Mouse (Mus musculus) lung, embryonic 16.5 days (tissue): ENCODE results near the gene Atrnl1. TPM values are rescaled to one million over a fixed set of nuclear protein-coding genes. Genes with fewer than 3 reads are reported as not detected.

Experiments
- ATAC-seq: fragments of 200-750 bp; cut with Nextera tagmentation; 2 replicates; pipeline ENCODE4 v1.8.0; 2017; ENCODE audit warnings: low read depth, mild to moderate bottlenecking, moderate library complexity
- H3K27ac ChIP-seq: fragments of 300-500 bp; sonication (generic); 2 replicates; pipeline ENCODE4 v1.5.1; 2014; ENCODE audit warnings: mild to moderate bottlenecking, control low read depth, low read length
- H3K27me3 ChIP-seq: fragments of 300-500 bp; sonication (generic); 2 replicates; pipeline ENCODE4 v1.6.1; 2014; ENCODE audit warnings: low read depth, low read length, mixed read lengths; ENCODE audit not compliant: control insufficient read depth, insufficient read depth
- H3K36me3 ChIP-seq: fragments of 300-500 bp; sonication (generic); 2 replicates; pipeline ENCODE4 v1.6.1; 2014; ENCODE audit warnings: low read length; ENCODE audit not compliant: control insufficient read depth, insufficient read depth
- H3K4me1 ChIP-seq: fragments of 300-500 bp; sonication (generic); replicated peaks from 2 replicates; pipeline ENCODE4 v1.6.1; 2014; ENCODE audit warnings: low read length, mixed read lengths; ENCODE audit not compliant: control insufficient read depth, insufficient read depth
- H3K4me2 ChIP-seq: fragments of 300-500 bp; sonication (generic); 2 replicates; pipeline ENCODE4 v1.6.1; 2014; ENCODE audit warnings: low read depth, low read length, control low read depth
- H3K4me3 ChIP-seq: fragments of 300-500 bp; sonication (generic); 2 replicates; pipeline ENCODE4 v1.5.1; 2014; ENCODE audit warnings: mild to moderate bottlenecking, low read length, control low read depth
- H3K9ac ChIP-seq: fragments of 300-500 bp; sonication (generic); 2 replicates; pipeline ENCODE4 v1.6.1; 2014; ENCODE audit warnings: low read length, control low read depth
- H3K9me3 ChIP-seq: fragments of 300-500 bp; sonication (generic); 2 replicates; pipeline ENCODE4 v1.6.1; 2016; ENCODE audit warnings: low read length; ENCODE audit not compliant: control insufficient read depth
- WGBS: fragments of 180-500 bp; shearing (Covaris S2); extraction: QIAGEN DNeasy Blood & Tissue Kit; methylation state at CpG from one replicate; pipeline ENCODE4 v1.1.7; 2014; 5-methylcytosine and 5-hydroxymethylcytosine counted together
- polyA plus RNA-seq: library from polyadenylated mRNA; unstranded; fragments of >200 nt; fragmentation: Nextera tagmentation; extraction: Ambion mirVana; gene quantifications from 2 replicates; pipeline ENCODE4 v1.2.1, GENCODE M21; 2015

The Atrnl1 gene
- polyA plus RNA-seq, 1 experiment from 2014 or later = 5.0 TPM

DNA sequence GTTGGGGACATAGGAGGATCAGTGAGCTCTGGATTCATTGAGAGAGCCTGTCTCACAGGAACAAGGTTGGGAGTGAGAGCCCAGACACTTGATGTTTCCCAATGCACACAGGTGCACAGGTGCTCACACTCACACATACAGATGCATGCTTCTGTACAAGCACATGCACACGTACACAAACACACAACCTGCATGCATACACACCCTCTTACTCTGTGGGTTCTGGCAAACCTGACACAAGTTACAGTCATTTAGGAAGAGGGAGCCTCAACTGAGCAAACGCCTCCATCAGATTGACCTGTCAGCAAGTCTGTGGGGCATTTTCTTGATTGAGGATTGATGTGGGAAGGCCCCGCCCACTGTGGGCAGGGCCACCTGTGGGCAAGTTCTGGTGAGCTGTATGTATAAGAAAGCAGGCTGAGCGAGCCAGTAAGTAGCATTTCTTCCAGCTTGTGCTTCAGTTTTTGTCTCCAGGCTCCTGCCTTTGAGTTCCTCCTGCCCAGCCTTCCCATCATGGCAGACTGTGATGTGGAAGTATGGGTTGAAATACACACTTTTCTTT lies 25.5 kb upstream of the Atrnl1 start:
- Histone ChIP-seq H3K9ac (no peak overlapping the region), H3K4me1 (peaks cover 3% of the 10 kb centered on the region; the same call in 1 of the 2 replicates), H3K4me3 (no peak overlapping the region), H3K36me3 (no peaks in the 10 kb centered on the region), H3K27me3 (no peaks in the 10 kb centered on the region), H3K4me2 (no peak overlapping the region), H3K9me3 (no peaks in the 10 kb centered on the region), H3K27ac (no peak overlapping the region)
- ATAC-seq = no peak
- whole genome bisulfite sequencing = 48% methylated on average over 4 of the region's 4 CpGs

- Histone ChIP-seq H3K9ac (no peak overlapping the region), H3K4me3 (no peak overlapping the region), H3K4me1 (peaks cover 3% of the 10 kb centered on the region; the same call in 1 of the 2 replicates), H3K27ac (no peak overlapping the region), H3K27me3 (no peaks in the 10 kb centered on the region), H3K36me3 (no peaks in the 10 kb centered on the region), H3K9me3 (no peaks in the 10 kb centered on the region), H3K4me2 (peak overlapping the region; percentile 23; the same call in 1 of the 2 replicates)
- 12% methylated on average over 10 of the region's 10 CpGs for WGBS
- peak; percentile 41 for ATAC-seq
Observed at GRCm38 (mm10) chr19:57586172-57586571, 24.7 kb upstream of the Atrnl1 start.

- no peak overlapping the region for H3K4me3 ChIP-seq
- no peak overlapping the region for H3K4me2 ChIP-seq
- no peak overlapping the region for H3K9ac ChIP-seq
- no peaks in the 10 kb centered on the region for H3K36me3 ChIP-seq
- ATAC-seq = no peak
- peaks cover 3% of the 10 kb centered on the region; the same call in 1 of the 2 replicates for H3K4me1 ChIP-seq
- H3K27me3 ChIP-seq = no peaks in the 10 kb centered on the region
- H3K27ac ChIP-seq = no peak overlapping the region
- no peaks in the 10 kb centered on the region for H3K9me3 ChIP-seq
- 53% methylated on average over 9 of the region's 9 CpGs for WGBS
Observed at GRCm38 (mm10) chr19:57589516-57589915, 21.3 kb upstream of the Atrnl1 start.

DNA sequence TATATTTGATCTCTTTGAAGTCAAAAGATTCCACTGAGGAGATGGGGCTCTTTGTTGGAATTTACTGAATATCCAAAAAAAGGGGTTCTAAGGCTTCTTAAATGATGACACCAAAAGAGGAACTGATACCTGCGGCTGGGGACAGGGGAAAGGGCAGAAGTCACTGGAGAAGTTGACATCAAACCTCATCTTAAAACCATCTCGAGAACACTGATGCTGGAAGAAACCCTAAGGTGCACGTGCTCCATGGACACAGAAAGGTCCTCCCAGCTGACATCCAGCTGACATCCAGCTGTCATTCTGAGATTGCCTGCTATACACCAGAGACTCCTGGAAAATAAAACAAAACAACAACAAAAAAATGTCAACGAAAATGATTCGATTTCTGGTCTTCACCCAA lies 19.9 kb upstream of the Atrnl1 start:
- H3K27ac ChIP-seq = no peak overlapping the region
- no peaks in the 10 kb centered on the region for H3K36me3 ChIP-seq
- ATAC-seq = no peak
- H3K27me3 ChIP-seq = no peaks in the 10 kb centered on the region
- WGBS = 69% methylated on average over 5 of the region's 5 CpGs
- no peak overlapping the region for H3K4me2 ChIP-seq
- no peak overlapping the region for H3K9ac ChIP-seq
- H3K9me3 ChIP-seq = no peaks in the 10 kb centered on the region
- no peak overlapping the region for H3K4me3 ChIP-seq
- peaks cover 3% of the 10 kb centered on the region; the same call in 1 of the 2 replicates for H3K4me1 ChIP-seq

DNA sequence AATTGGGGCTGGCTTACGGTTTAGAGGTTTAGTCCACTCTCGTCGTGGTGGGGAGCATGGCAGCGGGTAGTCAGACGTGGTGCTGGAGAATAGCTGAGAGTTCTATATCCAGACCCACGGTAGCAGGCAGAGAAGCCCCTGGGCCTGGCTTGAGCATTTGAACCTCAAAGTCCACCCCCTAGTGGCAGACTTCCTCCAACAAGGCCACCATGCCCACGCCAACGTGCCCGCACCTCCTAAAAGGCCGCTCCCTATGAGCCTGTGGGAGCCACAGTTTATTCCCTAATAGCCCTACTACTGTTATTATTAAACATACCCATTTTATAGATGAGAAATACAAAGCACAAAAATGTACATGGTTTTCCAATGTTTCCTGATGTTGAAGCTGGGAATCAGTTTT lies 19.2 kb upstream of the Atrnl1 start:
- no peak overlapping the region for H3K27ac ChIP-seq
- ATAC-seq = no peak

GRCm38 (mm10) chr19:57592355-57592754 lies 18.5 kb upstream of the Atrnl1 start:
- no peaks in the 10 kb centered on the region for H3K9me3 ChIP-seq
- H3K4me3 ChIP-seq = no peak overlapping the region
- H3K4me2 ChIP-seq = no peak overlapping the region
- no peak overlapping the region for H3K9ac ChIP-seq
- H3K27me3 ChIP-seq = no peaks in the 10 kb centered on the region
- H3K36me3 ChIP-seq = no peaks in the 10 kb centered on the region
- no peaks in the 10 kb centered on the region; the same call in 1 of the 2 replicates for H3K4me1 ChIP-seq
- no peak for ATAC-seq
- whole genome bisulfite sequencing = 54% methylated on average over 2 of the region's 2 CpGs
- no peak overlapping the region for H3K27ac ChIP-seq

More for the DNA sequence above, 19.2 kb upstream of the Atrnl1 start:
- Histone ChIP-seq H3K27me3 (no peaks in the 10 kb centered on the region), H3K9ac (no peak overlapping the region), H3K9me3 (no peaks in the 10 kb centered on the region), H3K36me3 (no peaks in the 10 kb centered on the region), H3K4me3 (no peak overlapping the region), H3K4me2 (no peak overlapping the region), H3K4me1 (no peaks in the 10 kb centered on the region; the same call in 1 of the 2 replicates)
- 82% methylated on average over 10 of the region's 10 CpGs for WGBS

DNA sequence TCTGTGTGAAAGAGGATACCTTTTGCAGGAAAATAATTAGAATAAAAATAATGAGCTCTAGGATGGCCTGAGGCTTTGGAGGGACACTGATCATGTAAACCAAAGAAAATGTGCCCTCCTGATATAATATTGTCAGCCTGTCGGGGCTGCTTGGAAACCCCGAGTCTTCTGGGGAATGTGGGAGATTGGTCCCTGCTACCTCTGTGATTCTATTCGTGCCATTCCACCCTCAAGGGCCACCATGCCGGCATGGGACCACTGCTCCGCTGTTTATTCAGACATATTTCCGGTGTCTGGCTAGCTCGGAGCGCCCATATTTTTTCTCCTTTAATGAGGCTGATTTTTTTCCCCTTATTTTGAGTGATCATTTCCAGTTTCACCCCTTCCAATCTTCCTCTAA lies 11.7 kb upstream of the Atrnl1 start:
- no peaks in the 10 kb centered on the region for H3K9me3 ChIP-seq
- no peak for ATAC-seq
- H3K36me3 ChIP-seq = no peaks in the 10 kb centered on the region
- H3K9ac ChIP-seq = no peak overlapping the region
- H3K27ac ChIP-seq = no peak overlapping the region
- H3K27me3 ChIP-seq = no peaks in the 10 kb centered on the region
- H3K4me3 ChIP-seq = no peak overlapping the region
- no peak overlapping the region for H3K4me2 ChIP-seq
- 59% methylated on average over 8 of the region's 8 CpGs for WGBS
- H3K4me1 ChIP-seq = peaks cover 7% of the 10 kb centered on the region

DNA sequence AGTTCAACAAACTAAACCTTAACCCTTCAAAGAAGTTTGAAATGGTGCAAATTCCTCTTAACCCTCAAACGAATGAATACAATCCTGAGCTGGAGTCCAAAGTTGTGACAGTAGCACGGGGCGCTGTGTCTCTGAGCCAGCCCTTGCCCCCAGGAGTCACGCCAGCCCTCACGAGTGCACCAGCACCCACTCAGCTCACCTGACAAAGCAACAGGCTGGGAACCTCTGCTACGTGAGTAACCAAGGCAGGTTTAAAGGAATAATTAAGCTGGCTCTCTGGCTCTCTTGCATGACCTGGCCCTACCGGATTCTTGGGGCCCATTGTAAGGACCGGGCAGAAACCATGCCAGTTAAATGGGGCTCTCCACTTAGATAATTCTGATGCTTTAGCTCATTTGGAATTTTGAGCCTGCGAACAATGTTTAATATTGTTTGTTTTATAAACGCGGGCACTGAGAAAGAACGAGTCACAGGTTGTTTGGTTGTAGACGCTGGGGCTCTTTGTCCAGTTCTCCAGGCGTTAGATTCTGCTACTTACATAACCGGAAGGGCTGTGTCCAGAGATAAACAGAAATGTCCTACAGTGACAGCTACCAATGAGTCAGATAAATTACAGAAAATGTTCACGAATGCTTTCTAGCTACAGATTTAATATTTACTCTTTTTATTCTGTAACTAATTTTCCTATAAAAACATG lies 10.5 kb upstream of the Atrnl1 start:
- Histone ChIP-seq H3K36me3 (no peaks in the 10 kb centered on the region), H3K4me3 (no peak overlapping the region), H3K4me2 (peak overlapping the region; percentile 34), H3K27me3 (no peaks in the 10 kb centered on the region), H3K27ac (peak overlapping the region; percentile 69), H3K9me3 (no peaks in the 10 kb centered on the region), H3K9ac (no peak overlapping the region), H3K4me1 (peaks cover 7% of the 10 kb centered on the region)
- WGBS = 28% methylated on average over 16 of the region's 16 CpGs
- peak; percentile 66; the same call in 1 of the 2 replicates for ATAC-seq

DNA sequence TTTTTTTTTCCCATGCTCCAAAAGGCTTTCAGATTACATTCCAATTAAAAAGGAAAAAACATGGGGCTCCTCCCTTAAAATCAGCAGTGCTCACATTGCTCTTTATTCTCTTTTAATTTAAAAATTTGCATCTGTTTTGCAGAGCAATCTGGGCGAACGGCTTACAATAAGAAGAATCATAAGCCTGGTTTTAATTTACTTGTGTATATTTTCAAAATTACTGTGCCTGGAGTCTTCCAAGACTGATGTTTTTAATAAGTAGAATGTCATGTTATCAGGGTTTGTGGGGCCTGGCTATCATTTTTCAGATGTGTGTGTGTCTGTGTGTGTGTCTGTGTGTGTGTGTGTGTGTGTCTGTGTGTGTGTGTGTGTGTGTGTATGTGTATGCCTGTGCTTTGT lies 9.9 kb upstream of the Atrnl1 start:
- no peaks in the 10 kb centered on the region for H3K27me3 ChIP-seq
- H3K9ac ChIP-seq = no peak overlapping the region
- H3K27ac ChIP-seq = no peak overlapping the region
- no peaks in the 10 kb centered on the region for H3K9me3 ChIP-seq
- H3K4me2 ChIP-seq = no peak overlapping the region
- ATAC-seq = no peak
- 78% methylated on average over 2 of the region's 2 CpGs for WGBS
- peaks cover 10% of the 10 kb centered on the region for H3K4me1 ChIP-seq
- H3K4me3 ChIP-seq = no peak overlapping the region
- H3K36me3 ChIP-seq = no peaks in the 10 kb centered on the region
